In the genomic region with DNA sequence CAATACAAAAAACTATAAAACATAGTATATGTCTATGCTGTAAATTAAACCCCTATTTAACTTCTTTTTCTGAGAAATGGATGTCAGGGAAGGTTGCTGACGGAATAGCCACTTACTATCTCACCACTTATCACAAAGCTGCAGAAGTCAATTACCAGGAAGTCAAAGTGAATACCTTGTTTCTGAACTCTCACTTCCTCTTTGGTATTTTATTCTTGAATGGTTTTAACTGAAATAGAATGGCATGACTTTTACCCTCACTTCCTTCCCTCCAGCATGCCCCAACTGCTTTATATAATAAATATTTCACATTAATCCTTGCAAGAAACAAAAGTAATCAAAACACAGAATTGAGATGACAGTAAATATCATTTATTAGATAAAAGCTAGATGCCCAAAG, we compare ENCODE assay signal across 25 mouse cellular contexts. TPM values are rescaled to one million over a fixed set of nuclear protein-coding genes. Genes with fewer than 3 reads are reported as not detected.
DNase-seq lines count a peak whose midpoint lies in the region; ATAC-seq and TF ChIP-seq lines count a peak whose summit lies in the region.
"Had no signal": no experiment of that assay in that cellular context is flagged by ENCODE, and none has a peak within 500 bp of the region (broad histone marks: within the 10 kb centered on the region; RNA-seq: fewer than 3 reads in every experiment).

No protein-coding gene starts in this region.

- TF ChIP-seq EP300 in liver, embryonic 14.5 days (IDR thresholded peaks at IDR 0.05; ENCODE audit: low read depth), result peak; percentile 69
- no peak for TF ChIP-seq EP300 in heart, adult 2 months (IDR thresholded peaks at IDR 0.05; ENCODE audit: insufficient read depth, low read depth, low read length)

- TF ChIP-seq CTCF in liver, embryonic 14.5 days (IDR thresholded peaks at IDR 0.05; ENCODE audit: low read depth), result no peak
- no peak for TF ChIP-seq CTCF in heart, adult 2 months (IDR thresholded peaks at IDR 0.05)

- 44% methylated on average over 1 of the region's 1 CpGs for WGBS in heart, embryonic 13.5 days
- WGBS in liver, embryonic 14.5 days (ENCODE audit: insufficient replicate concordance), result 2% methylated on average over 1 of the region's 1 CpGs
- 81% methylated on average over 1 of the region's 1 CpGs for WGBS in limb, embryonic 10.5 days
- WGBS in heart, adult 2 months, result 25% methylated on average over 1 of the region's 1 CpGs

- peaks cover 9% of the 10 kb centered on the region for H3K4me1 ChIP-seq in heart, embryonic 13.5 days
- H3K4me1 ChIP-seq in liver, embryonic 14.5 days (replicated peaks; ENCODE audit: control insufficient read depth in 2 of 2, insufficient read depth in 2 of 2, low read length in 1 of 2), result peaks cover 15 to 28% of the 10 kb centered on the region in 2 experiments
- H3K4me1 ChIP-seq in limb, embryonic 10.5 days, result no peaks in the 10 kb centered on the region
- H3K4me1 ChIP-seq in heart, adult 2 months (ENCODE audit: control insufficient read depth, insufficient read depth, low read length), result no peaks in the 10 kb centered on the region
- H3K4me1 ChIP-seq: intestine, embryonic 15.5 days; kidney, embryonic 15.5 days had no signal

- H3K4me3 ChIP-seq in heart, embryonic 13.5 days, result peak overlapping the region; percentile 18; the same call in 1 of the 2 replicates
- peak overlapping the region; percentile 56 to 76 for H3K4me3 ChIP-seq in liver, embryonic 14.5 days (ENCODE audit: insufficient read depth in 1 of 2, low read depth in 2 of 2, low read length in 2 of 2)
- H3K4me3 ChIP-seq in limb, embryonic 10.5 days, result no peak overlapping the region
- H3K4me3 ChIP-seq in heart, adult 2 months, result no peak overlapping the region
- H3K4me3 ChIP-seq: intestine, embryonic 15.5 days; kidney, embryonic 15.5 days had no signal

- no peaks in the 10 kb centered on the region for H3K36me3 ChIP-seq in heart, embryonic 13.5 days
- no peaks in the 10 kb centered on the region; the same call in 1 of the 2 replicates for H3K36me3 ChIP-seq in liver, embryonic 14.5 days (replicated peaks; ENCODE audit: control insufficient read depth, insufficient read depth, low read depth)
- H3K36me3 ChIP-seq in splenic B cell, adult 2 months (ENCODE audit: control insufficient read depth, insufficient read depth, low read length, poor library complexity, severe bottlenecking), result no peaks in the 10 kb centered on the region
- H3K36me3 ChIP-seq in limb, embryonic 10.5 days, result no peaks in the 10 kb centered on the region
- no peaks in the 10 kb centered on the region for H3K36me3 ChIP-seq in heart, adult 2 months (ENCODE audit: control insufficient read depth, insufficient read depth, low read length)
- H3K36me3 ChIP-seq: intestine, embryonic 15.5 days; kidney, embryonic 15.5 days had no signal

- H3K27me3 ChIP-seq in heart, embryonic 13.5 days (replicated peaks), result no peaks in the 10 kb centered on the region
- H3K27me3 ChIP-seq in liver, embryonic 14.5 days (ENCODE audit: control insufficient read depth, insufficient read depth, low read length), result no peaks in the 10 kb centered on the region
- no peaks in the 10 kb centered on the region for H3K27me3 ChIP-seq in splenic B cell, adult 2 months (ENCODE audit: control insufficient read depth, insufficient read depth, low read length, poor library complexity, severe bottlenecking)
- no peaks in the 10 kb centered on the region for H3K27me3 ChIP-seq in limb, embryonic 10.5 days (ENCODE audit: low read depth, poor library complexity, severe bottlenecking)
- H3K27me3 ChIP-seq in heart, adult 2 months (ENCODE audit: control insufficient read depth, insufficient read depth, low read length), result no peaks in the 10 kb centered on the region
- H3K27me3 ChIP-seq: intestine, embryonic 15.5 days; kidney, embryonic 15.5 days had no signal

- ATAC-seq in heart, embryonic 13.5 days (ENCODE audit: extremely low read depth, insufficient number of reproducible peaks, low FRiP score, low TSS enrichment), result no peak
- peak; percentile 2; the same call in 1 of the 2 replicates for ATAC-seq in liver, embryonic 14.5 days (ENCODE audit: insufficient read depth)
- ATAC-seq: forebrain, postnatal 0 days; midbrain, embryonic 16.5 days had no signal

- no peak overlapping the region for H3K27ac ChIP-seq in heart, embryonic 13.5 days (replicated peaks)
- peak overlapping the region; percentile 89 for H3K27ac ChIP-seq in liver, embryonic 14.5 days
- H3K27ac ChIP-seq in limb, embryonic 10.5 days, result no peak overlapping the region
- H3K27ac ChIP-seq in heart, adult 2 months, result no peak overlapping the region
- H3K27ac ChIP-seq: hindbrain, embryonic 14.5 days; intestine, embryonic 15.5 days; kidney, embryonic 15.5 days had no signal

- H3K9me3 ChIP-seq in heart, embryonic 13.5 days, result no peaks in the 10 kb centered on the region
- no peaks in the 10 kb centered on the region for H3K9me3 ChIP-seq in liver, embryonic 14.5 days (ENCODE audit: control insufficient read depth, low read length)
- no peaks in the 10 kb centered on the region for H3K9me3 ChIP-seq in limb, embryonic 10.5 days (replicated peaks)
- H3K9me3 ChIP-seq: intestine, embryonic 15.5 days; kidney, embryonic 15.5 days had no signal

- no peak for TF ChIP-seq POLR2A in heart, adult 2 months (IDR thresholded peaks at IDR 0.05; ENCODE audit: insufficient read depth, low read depth, low read length)

- DNase-seq in heart, postnatal 36 days, result no peak
- peak; percentile 85 for DNase-seq in c-Kit-positive CD71-positive TER-119-positive erythroid progenitor cells, embryonic 14.5 days (ENCODE audit: low spot score)
- DNase-seq in liver, embryonic 14.5 days (ENCODE audit: low read depth in 3 of 3, low spot score in 3 of 3), result peak in 2 of 3 experiments; percentile 69 to 82
- peak; percentile 75 for DNase-seq in splenic B cell, adult 2 months (ENCODE audit: low read depth, low spot score)
- no peak for DNase-seq in limb, embryonic 10.5 days (ENCODE audit: low spot score)
- no peak for DNase-seq in thymus, postnatal 36 days
- DNase-seq in heart, adult 2 months, result no peak
- DNase-seq: cerebellum, adult 11-12 months; cerebellum, postnatal 25 days; forebrain, postnatal 0 days; heart, adult 18-20 months; heart, postnatal 10 days; lung, embryonic 14.5 days; spleen, adult 18-20 months; thymus, postnatal 25 days had no signal

- H3K4me2 ChIP-seq in heart, embryonic 13.5 days, result peak overlapping the region; percentile 16; the same call in 1 of the 2 replicates
- H3K4me2 ChIP-seq in liver, embryonic 14.5 days (ENCODE audit: low read depth), result peak overlapping the region; percentile 48
- H3K4me2 ChIP-seq: hindbrain, embryonic 14.5 days; intestine, embryonic 15.5 days; kidney, embryonic 15.5 days; lung, embryonic 14.5 days had no signal

- no peak overlapping the region for H3K9ac ChIP-seq in heart, embryonic 13.5 days
- peak overlapping the region; percentile 95 for H3K9ac ChIP-seq in liver, embryonic 14.5 days (replicated peaks)
- no peak overlapping the region for H3K9ac ChIP-seq in heart, adult 2 months (ENCODE audit: low read depth, low read length)
- H3K9ac ChIP-seq: forebrain, postnatal 0 days; hindbrain, embryonic 14.5 days; intestine, embryonic 15.5 days; kidney, embryonic 15.5 days; lung, embryonic 14.5 days had no signal

- no peaks in the 10 kb centered on the region for H3K79me2 ChIP-seq in heart, adult 2 months (replicated peaks; ENCODE audit: control insufficient read depth, insufficient read depth, low read length)

- intact Hi-C loops in heart, postnatal 36 days (cut with DNase I), result no loop called here
- intact Hi-C loops in heart, adult 2 months (cut with DNase I), result no loop called here

RNA-seq across cellular contexts. Expression of a gene that starts 1.6 kb away (rescaled TPM):
- 7,919 and 10,944 TPM in 2 replicates for polyA plus RNA-seq in heart, embryonic 13.5 days (2015; fragmentation: Nextera tagmentation; extraction: Ambion mirVana)
- total RNA-seq in heart, postnatal 36 days (2021), result 1,000 to 10,000 TPM; 1,102 to 1,464 TPM
- polyA plus RNA-seq in liver, embryonic 14.5 days (2012; rRNA removed), result 57,913 and 74,220 TPM in 2 replicates
- polyA plus RNA-seq in liver, embryonic 14.5 days (2014; fragmentation: Nextera tagmentation; extraction: Ambion mirVana), result 62,702 and 66,320 TPM in 2 replicates
- 172 and 327 TPM in 2 replicates for polyA plus RNA-seq in limb, embryonic 10.5 days (2016; fragmentation: Nextera tagmentation; extraction: Ambion mirVana)
- 1,000 to 10,000 TPM in 1 of 2 experiments, 100 to 1,000 TPM in 1; 558 to 4,688 TPM for total RNA-seq in heart, adult 2 months (2021)
- 954 and 7,998 TPM in 2 replicates for polyA plus RNA-seq in heart, adult 2 months (2012; rRNA removed)
- total RNA-seq: ES-E14 had no signal

RNA-seq across cellular contexts. Expression of a gene that starts 15.7 kb away (rescaled TPM):
- polyA plus RNA-seq in heart, embryonic 13.5 days (2015; fragmentation: Nextera tagmentation; extraction: Ambion mirVana), result 15,930 and 21,711 TPM in 2 replicates
- over 10,000 TPM in 1 of 2 experiments, 1,000 to 10,000 TPM in 1; 9,168 to 11,645 TPM for total RNA-seq in heart, postnatal 36 days (2021)
- polyA plus RNA-seq in liver, embryonic 14.5 days (2012; rRNA removed), result 195,474 and 209,901 TPM in 2 replicates
- polyA plus RNA-seq in liver, embryonic 14.5 days (2014; fragmentation: Nextera tagmentation; extraction: Ambion mirVana), result 126,713 and 131,477 TPM in 2 replicates
- polyA plus RNA-seq in limb, embryonic 10.5 days (2016; fragmentation: Nextera tagmentation; extraction: Ambion mirVana), result 49.0 and 110 TPM in 2 replicates
- over 10,000 TPM in 1 of 2 experiments, 1,000 to 10,000 TPM in 1; 5,780 to 41,164 TPM for total RNA-seq in heart, adult 2 months (2021)
- polyA plus RNA-seq in heart, adult 2 months (2012; rRNA removed), result 10,215 and 68,774 TPM in 2 replicates
- total RNA-seq: ES-E14 had no signal

RNA-seq across cellular contexts. Expression of a gene that starts 20.6 kb away (rescaled TPM):
- not detected in 2 replicates for polyA plus RNA-seq in heart, embryonic 13.5 days (2015; fragmentation: Nextera tagmentation; extraction: Ambion mirVana)
- not detected for total RNA-seq in heart, postnatal 36 days (2021)
- polyA plus RNA-seq in liver, embryonic 14.5 days (2012; rRNA removed), result 0.02 TPM in 1 of 2 replicates, not detected in the other
- polyA plus RNA-seq in liver, embryonic 14.5 days (2014; fragmentation: Nextera tagmentation; extraction: Ambion mirVana), result not detected in 2 replicates
- not detected in 2 replicates for polyA plus RNA-seq in limb, embryonic 10.5 days (2016; fragmentation: Nextera tagmentation; extraction: Ambion mirVana)
- total RNA-seq in heart, adult 2 months (2021), result not detected
- not detected in 2 replicates for polyA plus RNA-seq in heart, adult 2 months (2012; rRNA removed)
- total RNA-seq: ES-E14; forebrain, postnatal 0 days; gastrocnemius, adult 8-10 months; heart, adult 18-20 months; heart, postnatal 10 days; megakaryocyte-erythroid progenitor cell, adult 5-6 weeks had no signal
- polyA plus RNA-seq: embryonic facial prominence, embryonic 11.5 days; forebrain, postnatal 0 days; hindbrain, embryonic 14.5 days; intestine, embryonic 15.5 days; kidney, embryonic 15.5 days; limb, embryonic 11.5 days; lung, embryonic 14.5 days; midbrain, embryonic 16.5 days had no signal

RNA-seq across cellular contexts. Expression of a gene that starts 28.1 kb away (rescaled TPM):
- not detected in 2 replicates for polyA plus RNA-seq in heart, embryonic 13.5 days (2015; fragmentation: Nextera tagmentation; extraction: Ambion mirVana)
- total RNA-seq in heart, postnatal 36 days (2021), result not detected
- polyA plus RNA-seq in liver, embryonic 14.5 days (2012; rRNA removed), result 0.19 and 0.36 TPM in 2 replicates
- polyA plus RNA-seq in liver, embryonic 14.5 days (2014; fragmentation: Nextera tagmentation; extraction: Ambion mirVana), result not detected in 2 replicates
- polyA plus RNA-seq in limb, embryonic 10.5 days (2016; fragmentation: Nextera tagmentation; extraction: Ambion mirVana), result 0.29 TPM in 1 of 2 replicates, not detected in the other
- total RNA-seq in heart, adult 2 months (2021), result not detected
- not detected in 2 replicates for polyA plus RNA-seq in heart, adult 2 months (2012; rRNA removed)
- total RNA-seq: ES-E14; forebrain, postnatal 0 days; gastrocnemius, adult 8-10 months; heart, adult 18-20 months; heart, postnatal 10 days; megakaryocyte-erythroid progenitor cell, adult 5-6 weeks had no signal
- polyA plus RNA-seq: embryonic facial prominence, embryonic 11.5 days; forebrain, postnatal 0 days; hindbrain, embryonic 14.5 days; intestine, embryonic 15.5 days; kidney, embryonic 15.5 days; limb, embryonic 11.5 days; lung, embryonic 14.5 days; midbrain, embryonic 16.5 days had no signal

RNA-seq across cellular contexts. Expression of a gene that starts 30.8 kb away (rescaled TPM):
- 230 and 536 TPM in 2 replicates for polyA plus RNA-seq in heart, embryonic 13.5 days (2015; fragmentation: Nextera tagmentation; extraction: Ambion mirVana)
- not detected for total RNA-seq in heart, postnatal 36 days (2021)
- 94.8 and 146 TPM in 2 replicates for polyA plus RNA-seq in liver, embryonic 14.5 days (2012; rRNA removed)
- polyA plus RNA-seq in liver, embryonic 14.5 days (2014; fragmentation: Nextera tagmentation; extraction: Ambion mirVana), result 155 and 211 TPM in 2 replicates
- polyA plus RNA-seq in limb, embryonic 10.5 days (2016; fragmentation: Nextera tagmentation; extraction: Ambion mirVana), result 2,391 and 3,747 TPM in 2 replicates
- total RNA-seq in heart, adult 2 months (2021), result not detected
- not detected in 2 replicates for polyA plus RNA-seq in heart, adult 2 months (2012; rRNA removed)
- total RNA-seq: ES-E14; forebrain, postnatal 0 days; gastrocnemius, adult 8-10 months; heart, adult 18-20 months; heart, postnatal 10 days; megakaryocyte-erythroid progenitor cell, adult 5-6 weeks had no signal
- polyA plus RNA-seq: forebrain, postnatal 0 days; midbrain, embryonic 16.5 days had no signal

Comparison
In these comparisons a context has a peak if more than half of its experiments do, and no peak if none do; other contexts are left out.
1. H3K4me3 ChIP-seq: peak in heart, embryonic 13.5 days (single experiment) and liver, embryonic 14.5 days (2 of 2); none in limb, embryonic 10.5 days (single experiment) and heart, adult 2 months (single experiment).
2. DNase-seq: peak in c-Kit-positive CD71-positive TER-119-positive erythroid progenitor cells, embryonic 14.5 days (single experiment), liver, embryonic 14.5 days (2 of 3) and splenic B cell, adult 2 months (single experiment); none in heart, postnatal 36 days (0 of 2), limb, embryonic 10.5 days (single experiment), thymus, postnatal 36 days (0 of 2) and heart, adult 2 months (0 of 2).
3. RNA of a gene that starts 15.7 kb away (polyA plus RNA-seq): 126,713 to 209,901 TPM in liver, embryonic 14.5 days, 10,215 to 68,774 TPM in heart, adult 2 months and 15,930 to 21,711 TPM in heart, embryonic 13.5 days; 49.0 to 110 TPM in limb, embryonic 10.5 days; every median in the first group is over 10 times any median in the second.